Mouse (Mus musculus): ENCODE measurements around the gene Foxp1. TPM values are rescaled to one million over a fixed set of nuclear protein-coding genes. Genes with fewer than 3 reads are reported as not detected.
A peak's percentile ranks its signal among the peaks of the same experiment; 100 is the strongest.

Foxp1 gene
- polyA plus RNA-seq, 1 experiment: 31.4 TPM

DNA sequence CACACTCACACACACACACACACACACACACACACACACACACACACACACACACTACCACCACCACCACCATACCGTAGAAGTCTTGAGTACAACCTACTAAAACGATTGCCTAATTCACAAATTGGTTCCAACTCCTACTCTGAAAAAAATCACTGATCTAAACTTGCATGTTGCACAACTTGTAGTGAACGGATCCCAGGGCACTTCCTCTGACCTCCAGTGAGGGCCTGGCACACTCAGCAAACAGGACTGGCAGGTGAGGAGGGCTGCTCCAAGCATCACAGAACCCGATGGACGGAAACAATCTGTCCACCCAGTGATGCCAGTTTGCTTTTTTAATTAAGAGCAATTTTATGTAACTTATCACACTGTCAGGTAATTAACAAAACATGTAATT is 269.7 kb downstream of the Foxp1 start:
- WGBS: 50% methylated on average over 5 of the region's 5 CpGs
- no peak for DNase-seq (ENCODE audit: low read depth, low spot score)

GRCm38 (mm10) chr6:99251924-99252323 is 270.6 kb downstream of the Foxp1 start:
- DNase-seq (ENCODE audit: low read depth, low spot score): no peak
- 93% methylated on average over 4 of the region's 4 CpGs for WGBS

DNA sequence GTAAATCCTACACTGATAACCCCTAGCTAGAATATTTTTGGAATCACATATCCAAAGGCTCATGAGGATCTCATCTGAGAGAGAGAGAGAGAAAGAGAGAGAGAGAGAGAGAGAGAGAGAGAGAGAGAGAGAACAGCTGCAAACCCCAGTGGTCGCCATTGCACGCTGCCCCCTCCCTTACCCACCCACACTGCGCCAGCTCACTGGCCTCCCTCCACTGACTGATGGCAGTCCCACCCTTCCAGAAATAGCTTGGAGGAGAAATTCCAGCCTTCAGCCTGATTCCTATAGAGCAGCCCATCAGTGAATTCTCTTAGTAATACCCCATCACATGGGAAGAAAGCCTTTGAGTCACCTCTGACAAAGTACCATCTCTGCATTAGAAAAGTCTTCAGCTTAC is 271.3 kb downstream of the Foxp1 start:
- 93% methylated on average over 3 of the region's 3 CpGs for WGBS
- DNase-seq (ENCODE audit: low read depth, low spot score): no peak

DNA sequence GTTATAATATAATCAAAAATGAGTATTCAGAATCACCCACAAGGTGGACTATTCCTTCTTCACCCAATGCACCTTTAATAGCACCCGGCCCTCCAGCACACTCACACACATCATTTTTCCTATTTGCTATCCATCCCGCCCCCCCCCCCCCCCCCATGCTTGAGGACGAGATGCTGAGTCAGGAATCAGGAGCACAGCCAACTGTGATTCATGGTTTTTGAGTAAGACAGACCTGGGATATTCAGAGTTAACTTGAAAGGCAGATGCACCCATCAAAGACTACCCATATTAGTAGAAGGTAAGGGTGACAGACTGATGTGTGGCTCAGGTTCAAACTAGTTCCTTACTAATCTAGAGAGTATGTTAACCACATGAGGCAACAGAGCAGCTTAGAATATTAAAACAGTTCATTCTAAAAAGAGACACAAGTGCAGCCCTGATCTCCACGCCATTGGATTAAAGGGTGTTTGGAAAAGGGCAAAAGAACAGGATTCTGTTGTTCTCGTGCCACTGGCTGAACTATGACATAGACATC is 273.0 kb downstream of the Foxp1 start:
- 77% methylated on average over 5 of the region's 5 CpGs for WGBS
- no peak for DNase-seq (ENCODE audit: low read depth, low spot score)

DNA sequence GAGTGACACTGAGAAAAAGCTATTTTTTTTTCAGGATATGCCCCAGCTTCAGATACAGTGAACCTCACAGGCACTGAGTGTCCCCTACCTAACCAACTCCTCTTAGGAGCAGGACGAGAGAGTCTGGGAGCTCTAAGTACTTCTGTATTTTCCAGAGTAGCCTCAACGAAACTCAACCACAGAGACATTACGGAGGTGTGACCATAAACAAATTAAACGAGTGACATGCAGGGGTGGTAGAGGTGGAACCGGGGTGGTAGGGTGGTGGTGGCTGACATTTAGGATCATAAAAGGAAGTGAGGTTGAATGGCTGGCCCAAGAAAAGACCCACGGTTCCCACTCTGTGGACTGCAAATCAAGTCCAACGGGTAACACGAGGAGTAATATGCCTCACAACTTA is 274.1 kb downstream of the Foxp1 start:
- 64% methylated on average over 8 of the region's 8 CpGs for whole genome bisulfite sequencing
- DNase-seq (ENCODE audit: low read depth, low spot score): no peak

DNA sequence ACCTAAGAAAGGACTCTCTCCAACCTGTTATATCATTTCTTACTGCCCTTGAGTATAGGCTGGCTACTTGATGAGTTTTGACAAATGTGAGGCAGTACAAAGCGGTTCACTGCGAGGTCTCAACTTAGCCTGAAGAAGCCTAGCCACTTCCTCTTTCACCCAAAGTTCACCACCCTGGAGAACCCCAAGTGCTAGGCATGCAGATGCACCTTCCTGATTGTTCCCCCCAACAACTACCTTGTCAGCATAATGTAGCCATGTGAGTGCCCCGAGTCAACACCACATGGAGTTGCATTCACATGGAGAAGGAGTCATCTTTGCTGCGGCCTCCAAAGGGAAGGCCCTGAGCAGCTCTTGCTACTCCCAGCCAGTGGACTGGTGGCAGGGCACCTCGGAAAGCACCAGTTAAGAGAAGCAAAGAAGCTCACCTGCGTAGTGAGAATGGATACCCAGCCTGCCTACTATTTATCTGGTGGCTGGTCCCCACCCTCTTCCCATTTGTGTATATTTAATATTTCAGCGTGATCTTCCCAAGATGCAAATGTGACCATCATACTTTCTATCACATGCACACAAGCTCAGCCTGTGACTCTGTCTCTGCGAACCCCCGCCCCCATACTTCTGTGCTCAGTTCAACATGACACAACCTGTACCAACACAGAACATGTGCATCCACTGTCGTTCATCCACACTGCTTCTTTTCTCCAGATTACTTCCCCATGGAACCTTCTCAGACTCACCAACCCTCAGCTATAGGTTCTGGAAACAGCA is 280.7 kb downstream of the Foxp1 start:
- no peak for DNase-seq (ENCODE audit: low read depth, low spot score)
- WGBS: 92% methylated on average over 10 of the region's 10 CpGs

DNA sequence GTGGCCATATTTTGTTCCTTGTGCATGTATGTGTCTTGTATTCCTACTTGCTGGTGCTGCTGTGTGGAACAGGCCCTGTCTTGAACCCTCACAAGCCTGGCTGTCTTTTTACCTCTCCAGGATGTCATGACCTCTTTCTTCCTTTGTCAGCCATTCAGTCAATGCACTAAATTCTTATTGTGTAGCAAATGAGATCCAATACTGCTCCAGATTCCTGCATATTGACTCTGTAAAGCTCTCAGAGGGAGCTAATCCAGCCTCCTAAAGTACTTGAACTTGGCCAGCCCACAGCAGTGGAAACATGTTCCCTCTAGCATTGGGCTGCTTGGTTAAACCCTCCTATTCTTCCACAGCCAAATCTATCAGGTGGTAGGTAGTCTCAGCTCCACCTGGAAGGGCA is 281.8 kb downstream of the Foxp1 start:
- DNase-seq (ENCODE audit: low read depth, low spot score): no peak

- no peak for DNase-seq (ENCODE audit: low read depth, low spot score)
- 81% methylated on average over 8 of the region's 8 CpGs for WGBS
These were observed 286.9 kb downstream of the Foxp1 start for GRCm38 (mm10) chr6:99235588-99235987.

DNA sequence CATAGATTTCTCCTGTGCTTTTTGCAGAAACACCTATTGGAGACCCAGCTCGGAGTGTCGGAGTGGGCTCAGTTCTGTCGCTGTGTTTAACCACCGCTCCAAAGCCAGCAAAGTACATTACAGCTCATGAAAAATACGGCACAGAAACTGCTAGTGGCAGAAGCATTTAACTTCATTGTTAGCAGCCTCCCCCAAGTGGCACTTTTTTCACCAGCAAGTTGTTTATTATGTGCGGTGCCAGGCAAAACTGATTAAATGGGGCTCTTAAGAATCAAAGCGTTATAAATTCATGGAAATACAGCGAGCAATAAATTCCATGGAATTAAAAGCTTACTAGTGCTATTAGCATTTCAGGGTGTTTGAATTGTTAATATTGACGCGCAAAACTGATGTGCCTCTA is 289.1 kb downstream of the Foxp1 start:
- WGBS: 90% methylated on average over 10 of the region's 10 CpGs
- no peak for DNase-seq (ENCODE audit: low read depth, low spot score)

DNA sequence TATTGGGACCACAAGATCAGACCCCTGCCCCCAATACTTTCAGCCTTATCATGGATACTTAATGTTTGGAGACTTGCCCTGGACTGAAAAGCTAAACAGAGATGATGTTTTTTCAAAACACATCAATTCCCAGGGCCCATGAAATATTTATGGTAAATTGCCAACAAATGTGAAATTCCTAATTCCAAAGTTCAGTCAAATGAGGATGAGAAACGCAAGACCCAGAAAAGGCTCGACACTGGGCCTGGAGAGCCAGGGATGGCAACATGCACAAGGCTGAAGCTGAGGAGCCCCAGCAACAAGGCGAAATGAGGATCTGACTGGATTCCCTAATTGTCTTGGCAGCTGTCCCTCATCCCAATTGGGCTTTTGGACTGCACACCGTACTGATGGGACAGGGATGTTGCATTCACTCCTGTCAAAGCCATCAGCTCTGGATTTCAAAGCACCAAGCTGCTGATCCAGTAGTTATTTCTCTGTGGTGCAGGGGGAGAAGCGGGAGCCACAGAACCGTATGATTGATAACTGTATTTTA is 294.1 kb downstream of the Foxp1 start:
- DNase-seq (ENCODE audit: low read depth, low spot score): no peak
- 88% methylated on average over 6 of the region's 6 CpGs for WGBS

DNA sequence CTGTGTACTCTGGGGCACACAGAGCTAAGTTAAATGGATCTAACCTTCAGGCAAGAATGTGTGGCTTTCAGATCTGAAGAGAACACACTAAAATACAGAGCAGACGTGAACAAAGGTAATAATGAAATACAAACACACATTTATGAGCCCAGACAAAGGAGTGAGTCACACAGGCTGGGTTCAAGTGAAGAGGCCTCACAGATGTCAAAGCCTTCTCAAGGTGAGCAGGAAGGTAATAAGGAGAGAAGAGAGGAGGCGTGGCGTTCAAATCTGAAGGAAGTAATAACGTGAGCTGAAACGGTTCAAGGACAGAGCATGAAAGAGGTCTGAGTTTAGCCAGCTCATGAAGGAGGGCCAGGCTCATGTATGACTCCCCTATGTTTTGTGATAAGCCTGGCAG is 301.4 kb downstream of the Foxp1 start:
- 37% methylated on average over 5 of the region's 5 CpGs for WGBS
- DNase-seq (ENCODE audit: low read depth, low spot score): peak; percentile 73

DNA sequence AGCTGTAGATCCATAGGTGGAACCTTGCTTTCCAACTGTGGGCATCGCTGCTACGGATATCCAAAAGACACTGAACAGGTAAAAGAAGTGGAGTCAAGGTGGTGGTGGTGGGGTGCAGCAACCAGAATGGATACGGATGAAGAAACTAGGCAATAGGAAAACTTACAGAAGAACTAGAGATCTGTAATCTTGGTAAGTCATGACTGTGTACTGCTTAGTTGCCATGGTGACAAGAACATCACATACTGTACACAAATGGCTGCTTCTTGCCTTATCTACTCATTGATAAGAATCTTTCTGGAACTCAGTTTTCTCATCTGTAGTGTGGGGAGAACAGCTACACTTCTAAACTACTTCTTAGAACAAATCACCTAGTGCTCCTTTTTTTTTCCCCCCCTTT is 302.0 kb downstream of the Foxp1 start:
- DNase-seq (ENCODE audit: low read depth, low spot score): no peak
- WGBS: 94% methylated on average over 3 of the region's 3 CpGs

DNA sequence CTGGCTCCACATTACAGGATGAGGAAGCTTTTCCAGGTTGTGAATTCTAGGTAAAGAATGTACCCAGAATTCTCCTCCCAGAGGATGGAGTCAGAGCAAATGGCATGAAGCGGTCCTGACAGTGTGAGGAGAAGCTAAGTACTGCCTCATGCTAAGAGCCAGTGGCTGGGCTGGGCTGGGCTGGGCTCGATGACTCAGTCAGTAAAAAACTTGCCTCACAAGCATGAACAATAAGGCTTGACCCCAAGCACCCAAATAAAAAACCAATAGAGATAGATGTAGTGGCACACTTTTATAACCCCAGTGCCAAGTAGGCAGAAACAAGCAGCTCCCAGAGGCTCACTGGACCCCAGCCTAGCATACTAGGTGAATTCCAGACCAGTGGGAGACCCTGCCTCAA is 304.7 kb downstream of the Foxp1 start:
- WGBS: 22% methylated on average over 2 of the region's 2 CpGs
- DNase-seq (ENCODE audit: low read depth, low spot score): peak; percentile 53

DNA sequence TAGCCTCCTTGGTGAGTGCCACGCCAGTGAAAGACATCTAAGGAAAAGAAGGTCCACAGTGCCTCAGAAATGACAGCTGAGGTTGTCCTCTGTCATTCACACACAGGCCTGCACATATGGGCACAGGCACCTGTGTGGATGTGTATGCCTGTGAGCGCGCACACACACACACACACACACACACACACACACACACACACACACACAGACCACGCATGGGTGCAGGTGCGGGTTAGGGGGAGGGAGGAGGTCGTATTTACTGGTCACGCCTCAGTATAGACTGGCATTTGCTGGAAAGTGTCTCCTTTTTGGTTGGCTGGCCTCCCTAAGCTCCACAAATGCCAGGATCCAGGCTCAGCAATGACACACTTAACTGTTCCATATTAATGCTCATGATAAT is 305.4 kb downstream of the Foxp1 start:
- 74% methylated on average over 7 of the region's 7 CpGs for WGBS
- DNase-seq (ENCODE audit: low read depth, low spot score): no peak

DNA sequence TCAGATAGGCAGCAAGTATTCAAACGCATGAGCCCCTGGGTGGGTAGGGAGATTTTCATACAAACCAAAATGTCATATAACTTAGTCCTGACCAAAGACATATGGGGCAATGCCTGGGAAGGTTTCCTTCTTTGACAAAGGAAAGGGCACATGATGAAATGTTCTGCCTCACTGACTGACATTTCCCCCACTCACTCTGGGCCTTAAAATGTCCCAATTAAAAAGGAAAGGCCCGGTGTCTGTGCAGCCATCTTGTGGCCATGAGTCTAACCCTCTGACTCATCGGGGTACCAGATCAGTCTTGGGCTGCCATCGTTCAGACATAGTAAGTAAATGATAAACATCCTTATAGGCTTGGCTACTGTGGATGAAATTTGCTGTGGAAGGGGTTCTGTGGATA is 310.1 kb downstream of the Foxp1 start:
- no peak for DNase-seq (ENCODE audit: low read depth, low spot score)
- 84% methylated on average over 4 of the region's 4 CpGs for WGBS

GRCm38 (mm10) chr6:99211663-99212333 is 310.7 kb downstream of the Foxp1 start:
- 87% methylated on average over 5 of the region's 5 CpGs for WGBS
- no peak for DNase-seq (ENCODE audit: low read depth, low spot score)

- DNase-seq (ENCODE audit: low read depth, low spot score): no peak
These were observed 312.4 kb downstream of the Foxp1 start for GRCm38 (mm10) chr6:99210161-99210560.

DNA sequence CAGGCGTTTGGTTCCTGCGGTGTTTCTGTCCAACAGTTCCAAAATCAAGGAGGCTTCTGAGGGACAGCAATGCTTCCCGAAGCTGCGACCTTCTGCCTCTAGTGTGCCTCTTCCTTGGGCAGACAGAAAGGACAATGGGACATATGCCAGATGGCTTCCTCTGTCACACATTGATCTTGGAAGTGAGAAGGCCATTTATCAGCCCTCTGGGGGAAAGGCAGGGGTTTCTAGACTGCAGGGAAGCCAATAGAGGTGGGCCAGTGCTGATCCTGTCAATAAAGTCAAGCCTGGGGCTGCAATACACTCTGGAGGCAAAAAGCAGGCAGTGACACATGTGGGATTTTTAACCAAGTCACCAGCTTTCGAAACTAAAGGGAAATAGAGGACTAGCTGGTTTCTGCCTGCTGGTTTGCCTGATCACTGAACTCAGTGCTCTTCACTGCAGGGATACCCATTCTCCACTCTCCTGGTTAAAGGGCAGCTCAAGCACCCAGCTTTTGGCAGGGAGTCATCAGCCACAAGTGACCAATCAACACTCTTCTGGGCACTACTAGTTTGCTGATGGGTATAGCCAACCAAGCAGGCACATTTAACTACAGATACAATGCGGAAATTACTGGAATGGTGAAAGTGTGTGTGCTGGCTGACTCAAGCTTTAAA is 315.2 kb downstream of the Foxp1 start:
- DNase-seq (ENCODE audit: low read depth, low spot score): no peak
- WGBS: 78% methylated on average over 6 of the region's 6 CpGs

More at GRCm38 (mm10) chr6:99210161-99210560, 312.4 kb downstream of the Foxp1 start:
- WGBS: 80% methylated on average over 7 of the region's 7 CpGs

GRCm38 (mm10) chr6:99206437-99206870 is 316.1 kb downstream of the Foxp1 start:
- no peak for DNase-seq (ENCODE audit: low read depth, low spot score)
- 32% methylated on average over 5 of the region's 5 CpGs for WGBS

All from large intestine, adult 2 months (tissue).